Mouse (Mus musculus): Measurements from ENCODE around the gene Atp5s.

The Atp5s gene

GRCm38 (mm10) chr12:69724711-69725460 is at the start of gene Atp5s, which contains the start of gene L2hgdh:
Atp5s (plus strand) TSS chr12:69724950.
L2hgdh (minus strand) TSS chr12:69724873.
- peak; percentile 96 for DNase-seq (ENCODE audit: low read depth)

- DNase-seq (ENCODE audit: low read depth): no peak
Measured at GRCm38 (mm10) chr12:69676157-69676556, 48.6 kb upstream of the Atp5s start.

DNA sequence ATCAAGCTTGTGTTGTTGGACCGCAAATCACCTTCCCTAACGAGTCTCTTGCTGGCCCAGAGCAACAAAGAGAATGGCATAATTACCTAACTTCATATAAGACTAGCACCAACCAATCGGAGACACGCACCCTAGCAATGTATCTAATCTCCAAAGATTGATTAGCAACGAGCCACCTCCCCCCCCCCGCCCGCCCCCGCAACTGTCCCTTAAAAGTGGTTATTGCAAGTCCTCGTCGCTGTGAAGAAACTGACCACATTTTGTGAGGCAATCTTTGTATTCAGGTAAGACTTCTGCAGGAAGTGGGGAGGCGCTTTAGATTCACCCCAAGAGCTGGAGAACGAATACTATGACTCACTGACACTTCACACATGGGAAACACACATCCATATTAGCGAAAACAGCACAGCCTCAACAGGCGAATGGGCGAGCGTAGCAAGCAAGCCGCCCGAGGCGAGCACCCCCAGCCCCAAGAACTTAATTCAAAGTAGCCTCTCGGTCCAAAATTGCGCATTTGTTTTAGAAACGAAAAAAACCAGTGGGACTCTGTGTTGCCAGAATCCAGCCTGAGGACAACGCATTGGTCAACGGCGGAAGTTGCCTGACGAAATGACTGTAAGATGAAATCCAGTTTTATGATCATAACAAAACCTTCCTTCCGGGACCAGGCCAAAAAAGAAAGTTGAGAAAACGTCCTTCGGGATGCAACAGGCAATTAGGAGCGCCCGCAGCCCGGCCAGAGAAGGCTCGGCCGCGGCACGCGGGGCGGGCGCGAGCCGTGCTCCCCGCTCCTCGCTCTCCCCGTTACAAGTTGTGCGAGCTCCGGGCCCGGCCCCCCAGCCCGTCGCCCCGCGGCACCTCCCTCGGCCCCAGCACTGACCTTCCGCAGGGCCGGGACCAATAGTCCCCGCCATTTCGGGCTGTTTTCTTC is 43.9 kb upstream of the Atp5s start:
- peak; percentile 96 for DNase-seq (ENCODE audit: low read depth)

- DNase-seq (ENCODE audit: low read depth): no peak
Measured at GRCm38 (mm10) chr12:69681566-69682061, 43.1 kb upstream of the Atp5s start, which contains the start of gene Sos2. Sos2 (minus strand) TSS chr12:69681852.

GRCm38 (mm10) chr12:69682065-69682787 is 42.5 kb upstream of the Atp5s start:
- DNase-seq (ENCODE audit: low read depth): peak; percentile 68

GRCm38 (mm10) chr12:69682788-69683419 is 41.8 kb upstream of the Atp5s start:
- DNase-seq (ENCODE audit: low read depth): peak; percentile 58

DNA sequence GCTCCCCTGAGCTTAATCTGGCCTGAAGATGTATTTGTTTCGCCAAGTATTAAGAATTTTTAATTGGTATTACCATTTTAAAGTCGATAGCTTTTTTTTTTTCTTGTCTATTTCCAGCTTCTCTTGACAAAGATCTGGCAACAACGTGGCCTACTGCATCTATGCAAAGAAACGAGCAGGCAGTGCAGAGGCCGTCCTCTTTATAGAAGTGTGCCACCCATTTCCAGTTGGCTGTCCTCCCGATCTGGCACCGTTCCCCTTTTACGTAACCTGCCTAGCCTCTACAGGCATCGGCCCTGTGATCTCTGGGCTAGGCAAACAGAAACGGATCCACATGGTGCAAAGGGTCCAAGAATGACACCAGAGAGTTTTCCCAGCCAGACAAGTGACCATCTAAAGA is 41.2 kb upstream of the Atp5s start:
- peak; percentile 97 for DNase-seq (ENCODE audit: low read depth)

- DNase-seq (ENCODE audit: low read depth): peak; percentile 47
Measured at GRCm38 (mm10) chr12:69688368-69688767, 36.4 kb upstream of the Atp5s start.

DNA sequence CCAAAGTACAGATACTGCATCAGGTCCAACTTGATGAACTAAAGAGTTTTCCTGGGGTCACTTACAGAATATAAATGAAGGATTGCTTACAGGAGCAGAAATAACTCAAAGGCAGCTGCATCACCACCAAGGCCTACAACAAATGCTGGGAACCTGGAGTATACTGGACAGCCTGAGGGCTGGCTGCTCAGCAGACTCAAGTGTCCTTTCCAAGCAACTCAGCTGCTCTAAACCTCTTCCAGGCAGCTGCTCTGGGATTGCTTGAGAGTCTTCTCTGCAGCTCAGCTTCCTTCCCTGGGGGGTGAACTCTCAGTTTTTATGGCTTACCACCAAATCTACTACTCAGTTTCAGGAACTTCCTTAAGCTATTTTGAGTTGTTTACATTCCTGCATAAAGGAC is 35.7 kb upstream of the Atp5s start:
- DNase-seq (ENCODE audit: low read depth): no peak

DNA sequence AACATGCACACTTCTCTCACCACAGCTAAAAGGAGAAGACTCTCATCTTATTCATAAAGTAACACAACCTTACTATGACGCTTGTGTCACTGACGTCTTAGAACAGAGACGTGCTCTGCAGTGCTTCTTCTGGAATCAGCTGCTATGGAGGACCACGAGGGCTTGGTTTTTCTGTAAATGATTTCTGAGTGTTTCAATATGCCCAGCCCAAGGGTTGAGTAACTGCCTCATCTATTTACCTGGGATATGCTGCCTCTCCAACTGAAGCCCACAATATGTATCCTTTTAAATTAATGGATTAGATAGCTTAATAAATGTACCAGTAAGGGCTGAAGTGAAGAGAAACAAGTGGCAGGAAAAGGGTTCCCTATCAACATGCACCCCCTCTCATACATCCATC is 34.0 kb upstream of the Atp5s start:
- DNase-seq (ENCODE audit: low read depth): no peak

GRCm38 (mm10) chr12:69693471-69693870 is 31.3 kb upstream of the Atp5s start:
- DNase-seq (ENCODE audit: low read depth): no peak

DNA sequence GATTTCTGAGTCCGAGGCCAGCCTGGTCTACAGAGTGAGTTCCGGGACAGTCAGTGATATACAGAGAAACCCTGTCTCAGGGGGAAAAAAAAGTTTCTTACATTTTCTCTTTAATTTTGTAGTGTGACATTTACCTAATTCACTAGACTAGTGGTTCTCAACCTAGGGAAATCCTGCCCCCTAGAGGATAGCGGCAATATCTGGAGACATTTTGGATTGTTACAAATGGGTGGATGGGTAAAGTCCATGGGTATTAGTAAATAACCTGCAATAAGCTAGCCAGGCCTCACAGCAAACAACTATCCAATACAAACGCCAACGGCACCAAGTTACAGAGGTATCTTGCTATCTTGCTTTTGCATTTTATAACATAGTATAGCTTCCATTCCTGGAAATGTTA is 28.0 kb upstream of the Atp5s start:
- DNase-seq (ENCODE audit: low read depth): peak; percentile 78

DNA sequence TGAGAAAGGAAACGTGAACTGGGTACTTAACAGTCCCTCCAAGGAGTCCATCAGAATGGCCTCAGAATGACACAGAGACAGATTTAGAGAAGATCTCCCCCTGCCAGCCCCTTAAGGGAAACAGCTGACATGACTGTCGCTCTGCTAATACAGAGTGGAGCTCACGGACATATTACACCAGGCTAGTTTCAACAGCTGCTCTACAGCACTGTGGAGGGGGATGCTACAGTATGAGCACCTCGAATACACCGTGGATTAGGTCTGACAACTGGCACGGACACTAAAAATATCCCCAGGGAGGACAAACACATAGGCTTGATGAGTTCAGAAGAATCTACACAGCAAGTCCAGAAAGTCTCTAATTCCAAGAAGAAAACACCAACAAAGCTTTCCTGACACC is 26.4 kb upstream of the Atp5s start:
- no peak for DNase-seq (ENCODE audit: low read depth)

GRCm38 (mm10) chr12:69704799-69705458 is 19.8 kb upstream of the Atp5s start:
- DNase-seq (ENCODE audit: low read depth): no peak

DNA sequence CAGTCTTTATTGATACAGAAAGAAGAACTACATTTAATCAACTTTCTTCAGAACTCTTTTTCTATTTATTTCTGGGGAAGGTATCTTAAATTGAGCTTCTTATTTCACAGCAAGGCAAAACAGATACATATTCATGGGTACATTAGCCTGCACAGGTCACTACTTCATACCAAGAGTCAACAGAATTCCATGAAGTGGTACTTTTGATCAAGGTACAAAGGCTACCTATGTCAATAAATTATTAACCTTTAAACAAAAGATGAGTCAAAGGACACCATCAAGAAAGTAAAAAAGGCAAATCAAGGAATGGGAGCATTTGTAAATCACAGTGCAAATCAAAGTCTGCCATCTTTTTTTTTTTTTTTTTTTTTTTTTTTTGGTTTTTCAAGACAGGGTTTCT is 11.1 kb upstream of the Atp5s start:
- no peak for DNase-seq (ENCODE audit: low read depth)

GRCm38 (mm10) chr12:69722857-69723256 is 1.9 kb upstream of the Atp5s start:
- DNase-seq (ENCODE audit: low read depth): no peak

DNA sequence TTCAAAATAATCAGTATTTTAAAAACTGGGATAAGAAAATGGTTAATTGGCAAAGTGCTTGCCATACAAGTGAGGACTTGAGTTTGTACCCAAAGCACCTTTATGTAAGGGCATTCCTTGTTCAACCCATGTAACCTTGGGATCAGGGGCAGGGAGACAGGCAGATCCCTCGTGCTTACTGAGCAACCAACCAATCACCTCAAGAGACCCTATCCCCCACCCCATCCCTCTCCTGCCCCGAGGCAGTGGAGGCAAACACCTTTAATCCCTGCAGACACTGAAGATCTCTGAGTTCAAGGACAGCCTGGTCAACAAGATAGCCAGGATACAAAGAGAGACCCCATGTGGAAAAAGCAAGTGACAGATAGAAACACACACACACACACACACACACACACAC is 1.4 kb upstream of the Atp5s start:
- DNase-seq (ENCODE audit: low read depth): no peak

DNA sequence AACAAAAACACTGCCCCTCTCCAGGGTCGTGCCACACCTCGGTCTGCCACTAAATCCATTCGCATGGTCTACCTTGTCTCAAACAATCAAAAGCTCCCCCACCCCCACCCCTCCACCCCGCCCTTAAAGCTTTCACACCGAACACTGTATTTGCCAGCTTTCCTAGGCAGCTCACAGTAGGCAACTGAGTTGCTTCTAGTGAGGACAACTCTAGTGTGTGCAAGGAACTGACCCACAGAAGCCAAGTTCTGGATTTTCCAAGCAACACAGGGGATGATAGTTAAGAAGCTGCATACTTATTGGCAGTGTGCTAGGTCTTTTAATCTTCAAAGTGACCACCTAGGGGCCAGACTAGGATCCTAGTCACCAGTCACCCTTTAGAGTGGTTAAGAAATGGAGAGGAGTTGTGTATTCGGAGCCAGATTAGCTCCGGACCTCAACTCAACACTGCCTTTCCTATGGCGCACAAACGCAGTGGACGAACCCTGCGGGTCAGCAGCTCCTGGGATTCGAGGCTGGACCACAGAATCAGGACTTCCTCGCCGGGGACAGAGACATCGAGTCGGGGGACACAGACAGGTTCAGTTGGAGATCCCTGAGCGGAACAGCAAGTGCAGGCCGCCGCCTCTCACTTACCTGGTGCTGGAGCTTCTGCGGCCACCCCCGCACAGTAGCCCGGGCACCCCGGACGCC is 586 bp upstream of the Atp5s start:
- DNase-seq (ENCODE audit: low read depth): no peak

DNA sequence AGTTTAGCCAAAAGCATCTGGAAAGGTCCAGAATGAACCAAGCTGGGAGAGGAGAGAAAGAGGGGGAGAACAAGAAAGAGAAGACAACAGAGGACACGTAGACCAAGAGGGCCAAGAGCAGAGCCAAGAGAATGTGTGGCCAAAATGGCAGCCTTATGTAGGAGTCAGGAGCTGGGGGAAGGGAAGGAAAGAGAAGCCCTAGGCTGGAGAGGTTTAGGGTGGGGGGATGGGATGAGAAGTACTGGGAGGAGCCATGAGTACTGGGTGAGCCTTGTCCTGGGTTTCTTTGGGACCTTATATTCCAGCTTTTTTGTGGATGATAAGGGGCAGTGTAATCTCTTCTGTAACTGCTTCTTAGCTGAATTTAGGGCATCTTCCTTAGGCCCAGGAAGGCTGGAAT is 4.5 kb downstream of the Atp5s start:
- no peak for DNase-seq (ENCODE audit: low read depth)

- DNase-seq (ENCODE audit: low read depth): no peak
Measured at GRCm38 (mm10) chr12:69730306-69730705, 5.6 kb downstream of the Atp5s start.

Data from 416B (cell line).